Mouse (Mus musculus) left cerebral cortex, postnatal 4 days (tissue): ENCODE results near the gene Frmd8. TPM values are rescaled to one million over a fixed set of nuclear protein-coding genes. Genes with fewer than 3 reads are reported as not detected.

Experiments used
- DNase-seq: peaks from one replicate; pipeline ENCODE4 v3.0.0-alpha.2; 2022
- intact Hi-C: fragments of 180-260 bp; cut with DNase I; formaldehyde crosslinking; loops from one replicate; pipeline ENCODE4 v1.15.1; 2025
- total RNA-seq, 2 experiments: library from RNA; stranded (reverse); gene quantifications; 2 replicates each; pipeline ENCODE4 v1.2.3; 2021

Frmd8 gene
- 10 to 100 TPM; 12.1 to 13.4 TPM for total RNA-seq

GRCm38 (mm10) chr19:5874969-5875480, at the start of gene Frmd8:
Gene Frmd8 (minus strand): TSS chr19:5875274.
- DNase-seq: peak; percentile 95
- intact Hi-C loops: loop anchor here (5.0 kb wide), 1 partner anchor 83 kb away; no protein-coding TSS in a partner anchor

- intact Hi-C loops: loop anchor here (5.0 kb wide), 1 partner anchor 33 kb away; no protein-coding TSS in a partner anchor
- peak; percentile 97 for DNase-seq
Measured at GRCm38 (mm10) chr19:5924713-5925093, 49.6 kb upstream of the Frmd8 start, which contains the start of gene Cdc42ep2. Gene Cdc42ep2 (minus strand): TSS chr19:5924816.

GRCm38 (mm10) chr19:5923990-5924712, 49.1 kb upstream of the Frmd8 start:
- peak; percentile 98 for DNase-seq
- intact Hi-C loops: loop anchor here (5.0 kb wide), 1 partner anchor 33 kb away; no protein-coding TSS in a partner anchor

- intact Hi-C loops: loop anchor here (5.0 kb wide), 1 partner anchor 34 kb away; no protein-coding TSS in a partner anchor
Measured at GRCm38 (mm10) chr19:5922963-5923362, 47.9 kb upstream of the Frmd8 start.

GRCm38 (mm10) chr19:5922119-5922942, 47.3 kb upstream of the Frmd8 start:
- intact Hi-C loops: loop anchor here (5.0 kb wide), 1 partner anchor 35 kb away; no protein-coding TSS in a partner anchor
- DNase-seq: no peak

More at GRCm38 (mm10) chr19:5922963-5923362, 47.9 kb upstream of the Frmd8 start:
- DNase-seq: no peak

GRCm38 (mm10) chr19:5921715-5922114, 46.6 kb upstream of the Frmd8 start:
- DNase-seq: no peak
- intact Hi-C loops: loop anchor here (5.0 kb wide), 1 partner anchor 36 kb away; no protein-coding TSS in a partner anchor

GRCm38 (mm10) chr19:5913007-5913719, 38.1 kb upstream of the Frmd8 start, which contains the start of gene Dpf2:
Gene Dpf2 (minus strand): TSS chr19:5913010.
- no peak for DNase-seq
- intact Hi-C loops: no loop called here

- peak; percentile 100 for DNase-seq
- intact Hi-C loops: no loop called here
Measured at GRCm38 (mm10) chr19:5912103-5913006, 37.3 kb upstream of the Frmd8 start.

- DNase-seq: no peak
- intact Hi-C loops: no loop called here
Measured at GRCm38 (mm10) chr19:5911430-5912102, 36.5 kb upstream of the Frmd8 start.

- intact Hi-C loops: no loop called here
- peak; percentile 27 for DNase-seq
Measured at GRCm38 (mm10) chr19:5910221-5910620, 35.1 kb upstream of the Frmd8 start.

- no peak for DNase-seq
- intact Hi-C loops: no loop called here
Measured at GRCm38 (mm10) chr19:5907275-5907674, 32.2 kb upstream of the Frmd8 start.

- intact Hi-C loops: no loop called here
- DNase-seq: peak; percentile 98
Measured at GRCm38 (mm10) chr19:5894002-5894678, 19.1 kb upstream of the Frmd8 start, which contains the start of gene Tigd3. Gene Tigd3 (minus strand): TSS chr19:5894149.

- intact Hi-C loops: no loop called here
- no peak for DNase-seq
Measured at GRCm38 (mm10) chr19:5893282-5894001, 18.4 kb upstream of the Frmd8 start.

GRCm38 (mm10) chr19:5892735-5893134, 17.7 kb upstream of the Frmd8 start:
- intact Hi-C loops: no loop called here
- no peak for DNase-seq

- intact Hi-C loops: no loop called here
- no peak for DNase-seq
Measured at GRCm38 (mm10) chr19:5892262-5892661, 17.2 kb upstream of the Frmd8 start.

GRCm38 (mm10) chr19:5891521-5892258, 16.6 kb upstream of the Frmd8 start:
- intact Hi-C loops: no loop called here
- DNase-seq: no peak

- intact Hi-C loops: no loop called here
- DNase-seq: no peak
Measured at GRCm38 (mm10) chr19:5889211-5889610, 14.1 kb upstream of the Frmd8 start.
